In the genomic region with DNA sequence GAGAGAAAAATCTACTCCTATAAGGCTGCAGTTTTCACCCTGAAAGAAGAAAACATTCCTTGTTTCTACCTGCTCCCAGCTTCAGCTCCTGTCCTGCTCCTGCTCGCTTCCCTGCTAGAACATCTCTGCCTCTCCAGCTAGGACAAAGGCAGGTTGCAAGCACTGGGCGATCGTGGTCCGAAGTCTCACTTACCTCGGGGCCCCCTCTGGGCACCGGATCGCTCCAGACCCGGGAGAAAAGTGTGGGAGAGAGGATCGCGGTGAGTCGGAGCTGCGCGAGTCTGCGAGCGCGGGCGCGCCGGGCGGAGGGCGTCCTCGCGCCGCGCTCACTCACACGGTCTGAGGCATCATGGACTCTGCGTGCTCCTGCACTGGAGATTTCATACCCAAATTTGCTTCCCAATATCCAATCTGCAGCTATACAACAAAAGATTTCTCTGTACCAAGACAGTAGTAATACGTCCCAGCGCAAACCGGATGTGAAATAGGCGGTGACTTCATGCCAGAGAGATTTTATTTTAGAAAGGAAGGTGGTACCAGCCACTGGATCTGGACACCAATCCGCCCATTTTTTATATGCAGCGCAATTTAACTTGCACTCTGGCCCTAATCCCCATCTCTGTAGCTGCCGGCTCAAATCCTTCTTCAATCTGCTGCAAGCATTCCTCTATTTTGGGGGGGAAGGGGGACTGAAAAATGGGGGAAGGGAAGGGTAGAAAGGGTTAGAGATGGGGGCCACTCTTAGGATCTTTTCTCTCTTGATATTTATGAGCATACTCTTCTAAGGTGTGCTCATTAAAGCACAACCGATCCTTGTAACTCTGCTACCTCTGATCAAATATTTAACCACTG, we compare ENCODE assay signal across 8 mouse cellular contexts. TPM values are rescaled to one million over a fixed set of nuclear protein-coding genes. Genes with fewer than 3 reads are reported as not detected.
A peak's percentile ranks its signal among the peaks of the same experiment; 100 is the strongest.
DNase-seq lines count a peak whose midpoint lies in the region; ATAC-seq and TF ChIP-seq lines count a peak whose summit lies in the region.

No protein-coding gene starts in this region.

- TF ChIP-seq CTCF in lung, adult 2 months (IDR thresholded peaks at IDR 0.05; ENCODE audit: insufficient read depth, low read length): no peak

- under 1% methylated on average over 35 of the region's 35 CpGs for WGBS in lung, embryonic 15.5 days
- WGBS in heart, embryonic 16.5 days: under 1% methylated on average over 34 of the region's 35 CpGs
- WGBS in lung, adult 2 months: 2% methylated on average over 35 of the region's 35 CpGs

- peaks cover 14% of the 10 kb centered on the region for H3K4me1 ChIP-seq in lung, embryonic 15.5 days
- peaks cover 3% of the 10 kb centered on the region; the same call in 1 of the 2 replicates for H3K4me1 ChIP-seq in heart, embryonic 16.5 days (ENCODE audit: control insufficient read depth, insufficient read depth, low read length)
- no peaks in the 10 kb centered on the region for H3K4me1 ChIP-seq in lung, adult 2 months (ENCODE audit: control insufficient read depth, insufficient read depth, low read length)

- peak overlapping the region; percentile 91 for H3K4me2 ChIP-seq in lung, embryonic 15.5 days
- H3K4me2 ChIP-seq in heart, embryonic 16.5 days (ENCODE audit: low read depth, low read length): peak overlapping the region; percentile 88
- H3K4me2 ChIP-seq in myocyte (ENCODE audit: low read depth): peak overlapping the region; percentile 85

- no peak for DNase-seq in lung, postnatal 4 days
- DNase-seq in embryo, embryonic 10.5 days (ENCODE audit: low spot score): peak; percentile 67
- DNase-seq in left cerebral cortex, adult 9 months (ENCODE audit: low spot score in 2 of 2): peak; percentile 30 to 63
- DNase-seq in urinary bladder, postnatal 36 days (ENCODE audit: low spot score in 2 of 2): no peak
- DNase-seq in lung, adult 2 months: no peak

- no peak for TF ChIP-seq POLR2A in myocyte (IDR thresholded peaks at IDR 0.05; ENCODE audit: insufficient read length, low read depth)
- no peak for TF ChIP-seq POLR2A in lung, adult 2 months (IDR thresholded peaks at IDR 0.05; ENCODE audit: borderline replicate concordance, extremely low read depth, low read depth, low read length)

- peaks cover 21% of the 10 kb centered on the region for H3K27me3 ChIP-seq in lung, embryonic 15.5 days
- H3K27me3 ChIP-seq in heart, embryonic 16.5 days (ENCODE audit: control insufficient read depth, insufficient read depth, low read length): peaks cover 7% of the 10 kb centered on the region
- H3K27me3 ChIP-seq in myocyte (ENCODE audit: control insufficient read depth, insufficient read depth, insufficient read length): no peaks in the 10 kb centered on the region

- no peak overlapping the region for H3ac ChIP-seq in myocyte (ENCODE audit: control insufficient read depth, insufficient read length)

- peak overlapping the region; percentile 46 for H3K4me3 ChIP-seq in lung, embryonic 15.5 days
- peak overlapping the region; percentile 60 for H3K4me3 ChIP-seq in heart, embryonic 16.5 days (ENCODE audit: low read length)
- peak overlapping the region; percentile 24 for H3K4me3 ChIP-seq in myocyte
- no peak overlapping the region for H3K4me3 ChIP-seq in lung, adult 2 months (replicated peaks; ENCODE audit: extremely low read depth, low read depth, low read length)

- H3K9ac ChIP-seq in lung, embryonic 15.5 days: peak overlapping the region; percentile 44
- peak overlapping the region; percentile 59 for H3K9ac ChIP-seq in heart, embryonic 16.5 days (ENCODE audit: low read length)

- H3K36me3 ChIP-seq in lung, embryonic 15.5 days: no peaks in the 10 kb centered on the region
- H3K36me3 ChIP-seq in heart, embryonic 16.5 days (ENCODE audit: control insufficient read depth, insufficient read depth): no peaks in the 10 kb centered on the region
- H3K36me3 ChIP-seq in myocyte (ENCODE audit: control insufficient read depth, insufficient read depth): no peaks in the 10 kb centered on the region

- no peaks in the 10 kb centered on the region for H3K9me3 ChIP-seq in lung, embryonic 15.5 days
- H3K9me3 ChIP-seq in heart, embryonic 16.5 days (replicated peaks; ENCODE audit: control insufficient read depth, low read length): no peaks in the 10 kb centered on the region

- H3K79me2 ChIP-seq in myocyte (ENCODE audit: control insufficient read depth, insufficient read depth): no peaks in the 10 kb centered on the region

- ATAC-seq in lung, embryonic 15.5 days (ENCODE audit: borderline replicate concordance, extremely low read depth, low FRiP score, low TSS enrichment): peak; percentile 79; the same call in 1 of the 2 replicates
- peak; percentile 58 for ATAC-seq in heart, embryonic 16.5 days (replicated peaks; ENCODE audit: extremely low read depth, insufficient read depth, low FRiP score)

- no peak overlapping the region for H3K27ac ChIP-seq in lung, embryonic 15.5 days
- H3K27ac ChIP-seq in heart, embryonic 16.5 days (ENCODE audit: low read length): no peak overlapping the region

TF ChIP-seq in myocyte, 11 proteins besides CTCF, POLR2A, EP300 and RAD21:
- TF ChIP-seq SRF (IDR thresholded peaks at IDR 0.05; ENCODE audit: control insufficient read depth, insufficient read length, low read depth) (no peak), MYOG (IDR thresholded peaks at IDR 0.05; ENCODE audit: control insufficient read depth in 1 of 3, insufficient read depth in 1 of 3, insufficient read length in 2 of 3, low read depth in 2 of 3) (no peak), E2F4 (IDR thresholded peaks at IDR 0.05; ENCODE audit: insufficient read depth) (no peak), MAX (IDR thresholded peaks at IDR 0.05; ENCODE audit: low read depth) (no peak), POLR2AphosphoS2 (IDR thresholded peaks at IDR 0.05; ENCODE audit: insufficient read length, low read depth) (no peak), CEBPB (IDR thresholded peaks at IDR 0.05; ENCODE audit: insufficient read depth, poor library complexity, severe bottlenecking) (no peak), TCF3 (IDR thresholded peaks at IDR 0.05; ENCODE audit: insufficient read length, low read depth) (no peak), USF1 (IDR thresholded peaks at IDR 0.05; ENCODE audit: low read depth) (no peak), MYOD1 (IDR thresholded peaks at IDR 0.05; ENCODE audit: control insufficient read depth in 1 of 3, insufficient read length in 2 of 3, low read depth in 2 of 3) (no peak), TCF12 (IDR thresholded peaks at IDR 0.05; ENCODE audit: insufficient read depth, poor library complexity, severe bottlenecking) (no peak), REST (IDR thresholded peaks at IDR 0.05; ENCODE audit: insufficient read depth, insufficient read length) (no peak)

RNA-seq across cellular contexts. Expression of a gene that starts 0.5 kb away (rescaled TPM):
- polyA plus RNA-seq in lung, embryonic 15.5 days (2015; fragmentation: Nextera tagmentation; extraction: Ambion mirVana): 0.36 and 0.89 TPM in 2 replicates
- 0.79 and 1.0 TPM in 2 replicates for polyA plus RNA-seq in heart, embryonic 16.5 days (2015; fragmentation: Nextera tagmentation; extraction: Ambion mirVana)
- polyA plus RNA-seq in myocyte (2012; fragmentation: generic; extraction: Trizol): 0.42 TPM
- 0.04 TPM in 1 of 2 replicates, not detected in the other for polyA plus RNA-seq in lung, adult 2 months (2012; rRNA removed)

Comparison
In these comparisons a context has a peak if more than half of its experiments do, and no peak if none do; other contexts are left out.
1. DNase-seq: peak in embryo, embryonic 10.5 days (single experiment) and left cerebral cortex, adult 9 months (2 of 2); none in lung, postnatal 4 days (0 of 2), urinary bladder, postnatal 36 days (0 of 2) and lung, adult 2 months (single experiment).
2. Peak in every context shown above with its lines, with median percentiles within 50 percentile points of each other: H3K4me2 ChIP-seq.